Mouse (Mus musculus): ENCODE data around the gene Tmem216. TPM values are rescaled to one million over a fixed set of nuclear protein-coding genes. Genes with fewer than 3 reads are reported as not detected.

Gene Tmem216
- polyA plus RNA-seq, 1 experiment from 2014 or later, result 1.4 TPM

DNA sequence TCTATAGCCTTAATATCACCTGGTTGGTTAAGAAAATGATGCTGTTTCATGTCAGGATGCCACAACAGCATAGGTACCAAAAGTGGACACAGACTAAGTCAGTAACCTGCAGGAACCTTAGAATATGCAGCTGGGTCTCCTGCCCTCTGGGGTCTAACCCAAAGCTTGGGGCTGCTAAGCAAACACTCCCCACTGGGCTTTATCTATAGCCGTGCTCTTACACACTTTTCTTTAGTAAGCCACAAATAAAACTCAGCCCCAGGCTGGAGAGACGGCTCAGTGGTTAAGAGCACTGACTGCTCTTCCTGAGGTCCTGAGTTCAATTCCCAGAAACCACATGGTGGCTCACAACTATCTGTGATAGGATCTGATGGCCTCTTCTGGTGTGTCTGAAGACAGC, 963 bp upstream of the Tmem216 start:
- no peaks in the 10 kb centered on the region for H3K36me3 ChIP-seq (ENCODE audit: inconsistent target)
- no peak overlapping the region for H3K27ac ChIP-seq
- H3K79me2 ChIP-seq (ENCODE audit: inconsistent target), result no peaks in the 10 kb centered on the region
- WGBS (ENCODE audit: missing documents), result 82% methylated on average over 2 of the region's 2 CpGs
- no peak overlapping the region for H3K4me3 ChIP-seq (ENCODE audit: inconsistent target)

DNA sequence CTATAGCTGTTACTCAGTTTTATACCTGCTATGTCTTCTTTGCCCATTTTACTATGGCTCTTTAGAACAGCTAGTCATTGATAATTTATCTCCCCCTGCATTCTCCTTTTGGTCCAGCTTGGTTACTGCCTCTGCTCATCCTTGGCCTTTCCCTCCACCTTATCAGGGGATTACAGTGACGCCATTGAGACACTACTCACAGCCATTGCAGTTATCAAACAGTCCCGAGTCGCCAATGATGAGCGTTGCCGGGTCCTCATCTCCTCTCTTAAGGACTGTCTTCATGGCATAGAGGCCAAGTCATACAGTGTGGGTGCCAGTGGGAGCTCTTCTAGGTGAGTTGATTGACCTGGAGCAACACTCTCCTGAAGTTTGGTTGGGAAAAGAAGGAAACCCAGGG, 16.6 kb downstream of the Tmem216 start:
- no peak overlapping the region for H3K4me3 ChIP-seq (ENCODE audit: inconsistent target)
- WGBS (ENCODE audit: missing documents), result 89% methylated on average over 5 of the region's 5 CpGs
- peaks cover 92% of the 10 kb centered on the region for H3K36me3 ChIP-seq (ENCODE audit: inconsistent target)
- H3K27ac ChIP-seq, result no peak overlapping the region
- H3K79me2 ChIP-seq (ENCODE audit: inconsistent target), result no peaks in the 10 kb centered on the region

DNA sequence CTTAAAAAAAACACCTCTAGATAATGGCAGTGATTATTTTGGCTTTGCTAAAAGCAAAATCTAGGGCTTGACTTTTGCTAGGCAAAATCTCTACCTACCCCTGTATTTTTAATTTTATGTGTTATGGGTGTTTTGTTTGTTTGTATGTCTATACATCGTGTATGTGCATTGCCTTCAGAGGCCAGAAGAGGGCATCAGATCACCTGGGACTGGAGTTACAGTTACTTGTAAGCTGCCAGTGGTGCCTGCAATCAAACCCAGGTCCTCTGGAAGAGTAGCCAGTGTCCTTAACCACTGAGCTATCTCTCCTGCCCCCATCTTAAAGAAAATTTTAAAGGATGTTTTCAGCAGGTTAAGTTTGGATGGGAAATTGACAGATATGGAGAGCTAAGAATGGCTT, 26.0 kb downstream of the Tmem216 start:
- no peak overlapping the region for H3K27ac ChIP-seq
- H3K79me2 ChIP-seq (ENCODE audit: inconsistent target), result peaks cover 77% of the 10 kb centered on the region
- H3K4me3 ChIP-seq (ENCODE audit: inconsistent target), result no peak overlapping the region
- H3K36me3 ChIP-seq (ENCODE audit: inconsistent target), result peaks cover 50% of the 10 kb centered on the region
- 100% methylated on average over 1 of the region's 1 CpGs for WGBS (ENCODE audit: missing documents)

DNA sequence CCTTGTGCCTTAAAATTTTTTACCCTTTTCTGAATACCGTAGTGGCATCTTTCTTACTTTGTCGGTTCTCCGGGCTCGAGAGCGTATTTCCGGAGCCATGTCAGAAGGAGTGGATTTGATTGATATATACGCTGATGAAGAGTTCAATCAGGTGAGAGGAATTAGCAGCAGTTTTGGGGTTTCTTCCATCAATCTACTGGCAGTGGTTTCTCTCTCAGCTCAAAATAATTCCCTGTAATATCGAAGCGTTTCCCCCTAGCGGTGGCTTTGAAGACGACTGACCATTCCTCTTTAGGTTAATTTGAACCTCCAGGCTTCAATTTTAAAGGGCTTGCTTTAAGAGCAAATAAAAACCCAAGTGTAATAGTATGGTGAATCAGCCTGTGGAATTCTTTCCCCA, 30.1 kb downstream of the Tmem216 start, which contains the start of gene Sdhaf2:
TSS of gene Sdhaf2 (minus strand) at position 233 of the 400 bp plus-strand sequence.
- Histone ChIP-seq H3K79me2 (ENCODE audit: inconsistent target) (peaks cover 93% of the 10 kb centered on the region), H3K27ac (peak within 1 kb of the TSS; percentile 77), H3K36me3 (ENCODE audit: inconsistent target) (peaks cover 14% of the 10 kb centered on the region; the same call in 1 of the 2 replicates), H3K4me3 (ENCODE audit: inconsistent target) (peak within 1 kb of the TSS; percentile 99)
- WGBS (ENCODE audit: missing documents), result 2% methylated on average over 11 of the region's 11 CpGs

DNA sequence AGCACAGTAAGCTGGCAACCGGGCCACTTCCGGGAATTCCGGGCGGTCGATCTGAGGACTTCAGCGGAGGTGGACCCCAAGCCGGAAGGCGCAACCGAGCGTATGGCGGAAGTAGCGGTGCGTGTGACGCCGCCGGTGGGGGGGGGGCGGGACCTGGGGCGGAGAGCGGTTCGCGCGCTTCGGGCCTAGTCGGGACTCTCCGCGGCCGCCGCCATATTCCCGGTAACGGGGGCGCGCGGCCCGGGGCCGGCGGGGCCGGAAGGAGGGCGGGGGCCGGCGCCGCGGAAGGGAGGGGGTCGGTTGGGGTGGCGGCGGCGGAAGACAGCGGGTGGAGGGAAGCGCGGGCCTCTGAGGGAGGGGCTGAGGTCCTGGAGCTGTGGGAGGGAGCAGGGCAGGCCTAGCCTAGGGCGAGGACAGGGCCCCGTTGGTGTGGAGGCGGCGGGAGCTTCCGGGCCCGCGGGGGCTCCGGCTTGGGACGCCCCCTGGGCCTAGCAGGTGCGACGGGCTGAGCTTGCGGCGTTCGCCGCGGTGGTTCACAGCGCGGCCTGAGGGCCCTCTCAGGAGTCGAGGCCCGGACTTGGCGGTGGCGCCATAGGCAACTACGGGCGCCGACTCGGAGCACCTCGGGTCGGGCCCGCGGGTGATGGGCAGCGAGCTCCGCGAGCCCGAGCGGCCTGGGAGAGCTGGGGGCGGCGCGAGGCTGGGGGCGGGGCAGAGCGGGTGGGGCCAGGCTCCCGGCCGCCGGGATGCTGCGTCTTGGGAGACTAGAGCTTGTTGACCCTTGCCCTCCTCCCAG, 30.7 kb downstream of the Tmem216 start, which contains the start of gene Cpsf7:
TSS of gene Cpsf7 (plus strand) at position 161 of the 796 bp plus-strand sequence.
- peaks cover 8% of the 10 kb centered on the region; the same call in 1 of the 2 replicates for H3K36me3 ChIP-seq (ENCODE audit: inconsistent target)
- H3K79me2 ChIP-seq (ENCODE audit: inconsistent target), result peaks cover 93% of the 10 kb centered on the region
- peak within 1 kb of the TSS; percentile 77 for H3K27ac ChIP-seq
- H3K4me3 ChIP-seq (ENCODE audit: inconsistent target), result peak within 1 kb of the TSS; percentile 99
- WGBS (ENCODE audit: missing documents), result under 1% methylated on average over 74 of the region's 93 CpGs

DNA sequence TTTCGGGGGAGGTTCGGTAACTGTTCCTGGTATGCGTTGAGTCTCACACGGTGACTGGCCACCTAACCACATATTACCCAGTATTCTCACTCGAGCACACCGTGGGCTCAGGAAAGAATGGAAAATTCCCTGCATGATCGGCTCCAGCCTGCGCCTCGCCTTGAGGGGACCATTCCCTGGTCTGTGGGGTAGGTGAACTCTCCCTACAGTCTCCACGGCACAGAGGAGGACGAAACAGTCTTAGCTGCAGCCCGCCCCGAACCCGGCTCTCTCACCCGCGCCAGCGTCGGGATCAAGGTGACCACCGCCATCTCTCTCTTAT, 31.3 kb downstream of the Tmem216 start:
- under 1% methylated on average over 19 of the region's 19 CpGs for WGBS (ENCODE audit: missing documents)
- peaks cover 93% of the 10 kb centered on the region for H3K79me2 ChIP-seq (ENCODE audit: inconsistent target)
- H3K27ac ChIP-seq, result peak overlapping the region; percentile 77
- H3K4me3 ChIP-seq (ENCODE audit: inconsistent target), result peak overlapping the region; percentile 99
- H3K36me3 ChIP-seq (ENCODE audit: inconsistent target), result peaks cover 4% of the 10 kb centered on the region; the same call in 1 of the 2 replicates

DNA sequence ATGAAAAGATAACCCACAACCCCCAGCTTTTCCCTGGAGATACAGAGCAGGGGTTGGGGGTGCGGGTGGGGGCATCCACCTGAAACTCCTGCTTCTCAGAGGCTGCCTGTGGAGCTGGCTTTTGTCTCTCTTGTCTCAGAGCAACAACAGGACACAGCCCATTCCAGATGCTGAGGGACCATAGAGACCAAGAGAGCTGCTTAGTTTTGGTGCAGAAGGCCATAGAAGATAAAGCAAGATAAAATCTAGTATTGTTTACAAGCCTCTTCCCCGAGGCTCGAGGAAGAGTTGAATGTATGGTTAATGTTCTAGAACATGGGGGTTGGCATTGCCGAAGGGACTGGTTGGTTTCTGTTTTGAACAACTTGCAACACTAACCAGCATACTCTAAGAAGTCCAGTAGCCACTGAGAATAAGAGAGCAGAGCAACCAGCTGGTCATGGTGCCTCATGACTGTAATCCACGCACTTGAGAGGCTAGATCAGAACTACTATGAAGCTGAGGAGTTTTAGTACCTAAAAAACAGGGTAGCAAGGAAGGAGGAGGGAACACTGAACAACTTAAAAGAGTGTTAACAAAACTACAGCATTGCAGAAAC, 32.5 kb downstream of the Tmem216 start:
- Histone ChIP-seq H3K79me2 (ENCODE audit: inconsistent target) (peaks cover 93% of the 10 kb centered on the region), H3K27ac (no peak overlapping the region), H3K4me3 (ENCODE audit: inconsistent target) (peak overlapping the region; percentile 99; the same call in 1 of the 2 replicates), H3K36me3 (ENCODE audit: inconsistent target) (peaks cover under 1% of the 10 kb centered on the region; the same call in 1 of the 2 replicates)
- 77% methylated on average over 5 of the region's 5 CpGs for WGBS (ENCODE audit: missing documents)

DNA sequence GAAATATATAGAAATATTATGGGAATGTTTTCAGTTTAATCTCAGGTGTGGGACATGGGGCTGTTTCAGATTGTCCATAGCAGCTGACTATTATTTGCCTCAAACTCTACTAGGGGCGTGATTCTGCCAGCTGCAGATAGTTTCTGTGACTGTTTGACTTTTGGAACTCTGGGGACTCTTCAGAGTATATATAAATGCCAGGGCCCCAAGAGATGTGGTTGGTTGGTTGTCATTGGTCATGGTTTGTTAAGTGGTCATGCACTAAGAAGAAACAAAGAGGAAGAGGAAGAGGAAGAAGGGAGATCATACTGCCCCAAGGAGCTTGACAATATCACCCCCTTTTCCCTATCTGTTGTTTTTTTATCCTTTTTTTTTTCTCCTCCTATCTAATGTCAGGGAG, 34.1 kb downstream of the Tmem216 start:
- no peak overlapping the region for H3K27ac ChIP-seq
- H3K36me3 ChIP-seq (ENCODE audit: inconsistent target), result peaks cover 9% of the 10 kb centered on the region
- peaks cover 90% of the 10 kb centered on the region for H3K79me2 ChIP-seq (ENCODE audit: inconsistent target)
- WGBS (ENCODE audit: missing documents), result 89% methylated on average over 1 of the region's 1 CpGs
- no peak overlapping the region for H3K4me3 ChIP-seq (ENCODE audit: inconsistent target)

DNA sequence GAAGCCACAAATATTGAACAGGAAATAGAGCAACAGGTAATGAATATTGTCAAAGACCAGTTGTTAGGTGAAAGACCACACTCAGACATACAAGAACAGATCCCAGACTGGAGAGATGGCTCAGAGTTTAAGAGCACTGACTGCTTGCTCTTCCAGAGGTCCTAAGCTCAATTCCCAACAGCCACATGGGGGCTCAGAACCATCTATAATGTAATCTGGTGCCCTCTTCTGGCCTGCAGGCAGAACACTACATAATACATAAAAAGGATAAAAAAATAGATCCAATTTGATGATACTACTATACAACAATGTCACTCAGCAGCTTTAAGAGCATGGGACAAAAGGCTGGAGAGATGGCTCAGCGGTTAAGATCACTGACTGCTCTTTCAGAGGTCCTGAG, 35.7 kb downstream of the Tmem216 start:
- whole genome bisulfite sequencing (ENCODE audit: missing documents), result 93% methylated on average over 1 of the region's 1 CpGs
- no peak overlapping the region for H3K4me3 ChIP-seq (ENCODE audit: inconsistent target)
- H3K36me3 ChIP-seq (ENCODE audit: inconsistent target), result peaks cover 24% of the 10 kb centered on the region
- H3K79me2 ChIP-seq (ENCODE audit: inconsistent target), result peaks cover 83% of the 10 kb centered on the region
- no peak overlapping the region for H3K27ac ChIP-seq

DNA sequence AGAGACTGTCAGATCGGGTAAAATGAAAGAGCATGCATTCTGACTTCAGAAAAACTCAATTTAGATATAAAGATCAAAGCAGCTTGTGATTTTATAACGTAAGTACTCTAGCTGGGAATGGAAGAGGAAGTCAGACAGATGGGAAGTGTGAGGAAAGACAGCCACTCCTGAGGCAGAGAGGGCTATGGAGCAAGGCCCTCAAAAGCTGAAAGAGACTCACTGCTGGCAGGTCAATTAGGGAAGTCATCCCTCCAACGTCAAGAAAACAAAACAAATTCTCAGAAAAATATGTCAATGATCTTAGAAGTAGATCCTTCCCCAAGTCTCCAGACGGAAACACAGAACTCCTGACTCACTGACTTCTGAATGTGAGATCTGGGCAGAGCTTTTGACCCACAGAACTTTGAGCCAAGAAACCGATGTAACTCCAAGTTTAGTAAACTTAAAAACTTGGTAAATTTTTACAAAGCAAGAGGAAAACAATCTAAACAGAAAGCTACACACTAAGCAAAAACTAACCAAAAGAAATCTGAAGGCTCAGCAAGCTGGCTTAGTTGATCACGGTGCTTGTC, 45.2 kb downstream of the Tmem216 start:
- no peak overlapping the region for H3K4me3 ChIP-seq (ENCODE audit: inconsistent target)
- peaks cover 29% of the 10 kb centered on the region; the same call in 1 of the 2 replicates for H3K36me3 ChIP-seq (ENCODE audit: inconsistent target)
- peak overlapping the region; percentile 62 for H3K27ac ChIP-seq
- H3K79me2 ChIP-seq (ENCODE audit: inconsistent target), result peaks cover 28% of the 10 kb centered on the region; the same call in 1 of the 2 replicates
- 49% methylated on average over 6 of the region's 6 CpGs for WGBS (ENCODE audit: missing documents)

DNA sequence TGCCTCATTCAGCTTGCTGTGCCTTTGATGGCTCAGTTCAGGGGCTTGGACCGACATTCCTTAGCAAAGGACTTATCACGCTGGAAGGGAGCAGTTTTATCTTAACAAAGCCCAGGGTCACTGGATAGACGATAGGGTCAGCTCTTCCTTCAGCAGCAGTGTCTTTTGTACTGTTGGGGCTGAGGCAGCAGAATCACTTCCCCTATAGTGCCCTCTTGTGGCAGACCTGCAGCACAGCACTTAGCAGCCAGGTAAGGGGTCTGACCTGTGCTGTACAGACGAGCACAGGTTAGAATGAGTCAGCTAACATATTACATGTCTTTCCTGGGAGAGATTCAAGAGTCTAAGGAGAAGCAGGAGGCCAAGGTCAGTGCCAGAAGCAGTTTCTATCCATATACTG, 53.5 kb downstream of the Tmem216 start:
- 41% methylated on average over 4 of the region's 4 CpGs for WGBS (ENCODE audit: missing documents)
- peaks cover 45% of the 10 kb centered on the region for H3K36me3 ChIP-seq (ENCODE audit: inconsistent target)
- H3K4me3 ChIP-seq (ENCODE audit: inconsistent target), result no peak overlapping the region
- no peak overlapping the region for H3K27ac ChIP-seq
- no peaks in the 10 kb centered on the region for H3K79me2 ChIP-seq (ENCODE audit: inconsistent target)

DNA sequence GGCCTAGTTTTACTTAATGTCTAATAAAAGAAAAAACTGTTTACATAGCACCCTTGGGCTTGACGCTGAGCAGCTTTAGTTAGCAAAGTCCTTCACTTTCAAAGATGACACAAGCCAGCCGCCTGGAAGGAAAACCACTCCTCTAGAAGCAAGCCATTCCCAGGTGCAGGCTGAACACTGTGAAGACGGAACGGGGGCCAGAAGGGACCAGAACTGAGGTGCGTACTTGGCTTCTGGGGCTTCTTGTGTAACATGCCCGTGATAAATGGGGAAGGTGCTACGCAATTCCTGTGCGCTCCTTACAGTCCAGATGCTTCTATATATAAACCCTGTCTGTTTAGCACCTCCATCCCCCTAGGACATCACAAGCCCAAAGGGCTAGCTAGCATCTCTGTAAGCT, 55.5 kb downstream of the Tmem216 start:
- Histone ChIP-seq H3K36me3 (ENCODE audit: inconsistent target) (peaks cover 38% of the 10 kb centered on the region), H3K79me2 (ENCODE audit: inconsistent target) (no peaks in the 10 kb centered on the region), H3K4me3 (ENCODE audit: inconsistent target) (no peak overlapping the region), H3K27ac (no peak overlapping the region)
- WGBS (ENCODE audit: missing documents), result 94% methylated on average over 8 of the region's 8 CpGs

DNA sequence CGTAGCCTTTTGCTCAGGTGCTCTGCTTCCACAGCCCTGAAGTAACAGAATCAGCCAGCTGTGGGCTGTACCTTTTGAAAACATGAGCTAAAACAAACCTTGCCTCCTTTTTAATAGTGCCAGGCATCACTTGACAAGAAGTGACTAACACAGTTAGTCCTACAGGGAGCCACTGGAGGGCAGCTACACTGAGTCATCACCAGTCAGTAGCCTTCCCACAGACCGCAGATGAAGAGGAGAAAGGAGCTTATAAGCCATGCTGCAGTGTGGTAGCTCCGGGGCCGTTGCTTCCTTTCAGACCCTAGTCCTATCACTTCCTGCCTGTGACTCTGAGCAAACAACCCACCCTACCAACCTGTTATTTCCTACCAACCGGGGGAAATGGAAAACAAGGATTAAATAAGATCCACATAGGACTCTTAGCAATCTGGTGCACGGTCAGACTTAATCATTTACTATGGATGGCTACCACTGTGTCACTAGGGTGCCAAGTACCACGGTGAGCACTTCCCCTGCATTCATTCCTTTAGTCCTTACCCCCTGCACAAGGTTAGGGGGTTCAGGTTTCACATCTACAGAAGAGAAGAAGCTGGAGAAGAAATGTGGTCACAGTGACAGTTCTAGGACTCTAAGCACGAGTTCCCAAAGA, 58.4 kb downstream of the Tmem216 start:
- WGBS (ENCODE audit: missing documents), result 25% methylated on average over 8 of the region's 8 CpGs
- Histone ChIP-seq H3K36me3 (ENCODE audit: inconsistent target) (peaks cover 31% of the 10 kb centered on the region), H3K4me3 (ENCODE audit: inconsistent target) (no peak overlapping the region), H3K79me2 (ENCODE audit: inconsistent target) (no peaks in the 10 kb centered on the region), H3K27ac (peak overlapping the region; percentile 37)

DNA sequence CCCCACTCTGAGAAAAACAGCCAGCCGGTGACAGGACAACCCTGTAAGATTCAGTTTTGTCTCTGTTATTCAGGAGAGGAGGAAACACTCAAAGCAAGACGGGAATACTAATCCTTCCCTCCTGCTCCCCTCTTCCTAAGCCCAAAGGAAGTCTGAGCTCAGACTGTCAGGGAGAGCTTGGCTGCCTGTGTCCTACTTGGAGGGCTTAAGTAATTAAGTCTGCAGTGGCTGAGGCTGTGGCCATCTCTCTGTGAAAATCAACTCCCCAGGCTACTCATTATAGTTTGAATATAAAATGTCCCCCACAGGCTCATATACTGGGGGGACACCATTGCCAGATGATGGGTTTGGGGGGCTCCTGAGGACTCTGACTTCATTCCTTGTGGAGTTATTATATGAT, 59.1 kb downstream of the Tmem216 start:
- WGBS (ENCODE audit: missing documents), result 89% methylated on average over 2 of the region's 2 CpGs
- Histone ChIP-seq H3K4me3 (ENCODE audit: inconsistent target) (no peak overlapping the region), H3K36me3 (ENCODE audit: inconsistent target) (peaks cover 26% of the 10 kb centered on the region), H3K79me2 (ENCODE audit: inconsistent target) (no peaks in the 10 kb centered on the region), H3K27ac (peak overlapping the region; percentile 37; the same call in 1 of the 2 replicates)
